Mouse (Mus musculus): Measurements from ENCODE around the gene Stard13. TPM values are rescaled to one million over a fixed set of nuclear protein-coding genes. Genes with fewer than 3 reads are reported as not detected.

Gene Stard13
- polyA plus RNA-seq, 1 experiment from 2014 or later = 1.4 TPM

DNA sequence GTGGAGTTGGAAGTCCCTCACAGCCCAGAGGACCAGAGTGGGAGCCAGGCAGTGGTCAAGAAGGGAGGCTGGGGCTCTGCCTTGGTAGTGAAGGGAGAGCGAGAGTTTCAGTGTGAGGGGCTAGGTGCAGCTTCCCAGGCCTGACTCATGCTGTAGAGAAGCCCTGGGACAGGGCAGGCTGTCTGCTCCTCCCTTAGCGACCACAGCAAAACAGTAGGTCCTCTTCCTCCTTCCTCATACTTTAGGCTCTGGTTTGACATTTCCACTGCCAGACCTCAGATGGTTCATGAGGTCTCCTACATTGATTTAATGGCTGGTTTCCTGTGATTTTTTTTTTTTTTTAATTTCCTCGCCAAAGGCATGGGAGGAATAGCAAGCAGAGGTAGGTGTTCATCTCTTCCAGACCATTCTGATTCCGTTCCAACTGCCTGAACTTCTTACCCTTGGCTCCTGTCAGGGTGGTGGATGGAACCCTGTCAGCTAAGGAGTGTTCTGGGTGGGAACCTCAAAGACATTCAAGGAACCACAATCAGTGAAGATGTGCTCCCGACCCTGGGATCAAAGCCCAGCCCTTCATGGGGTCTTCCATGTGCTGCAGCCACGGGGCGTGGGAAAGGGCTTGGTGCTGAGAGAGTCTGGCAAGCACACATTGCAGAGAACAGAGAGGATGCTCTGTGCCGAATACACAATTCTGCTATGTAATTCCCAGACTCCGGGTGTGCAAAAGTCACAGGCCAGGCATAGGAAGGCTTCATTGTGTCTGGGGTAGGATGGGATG, 147.0 kb downstream of the Stard13 start:
- H3K9me3 ChIP-seq (replicated peaks; ENCODE audit: control insufficient read depth, low read length) = no peaks in the 10 kb centered on the region
- H3K4me1 ChIP-seq (ENCODE audit: control insufficient read depth, insufficient read depth, low read length) = 0 out of 2 replicates have a peak, but pooled peaks cover 3% of the 10 kb centered on the region
- H3K36me3 ChIP-seq (ENCODE audit: control insufficient read depth, insufficient read depth, low read length) = no peaks in the 10 kb centered on the region
- 54% methylated on average over 9 of the region's 9 CpGs for WGBS (ENCODE audit: insufficient replicate concordance)
- H3K27ac ChIP-seq (ENCODE audit: low read depth, low read length) = no peak overlapping the region
- H3K9ac ChIP-seq (ENCODE audit: low read depth, low read length) = no peak overlapping the region
- H3K27me3 ChIP-seq (ENCODE audit: control insufficient read depth, insufficient read depth, low read length) = no peaks in the 10 kb centered on the region
- no peak overlapping the region for H3K4me3 ChIP-seq (ENCODE audit: low read depth, low read length)
- no peak overlapping the region for H3K4me2 ChIP-seq
- no peak for ATAC-seq (replicated peaks; ENCODE audit: insufficient number of reproducible peaks, low FRiP score, low TSS enrichment)

DNA sequence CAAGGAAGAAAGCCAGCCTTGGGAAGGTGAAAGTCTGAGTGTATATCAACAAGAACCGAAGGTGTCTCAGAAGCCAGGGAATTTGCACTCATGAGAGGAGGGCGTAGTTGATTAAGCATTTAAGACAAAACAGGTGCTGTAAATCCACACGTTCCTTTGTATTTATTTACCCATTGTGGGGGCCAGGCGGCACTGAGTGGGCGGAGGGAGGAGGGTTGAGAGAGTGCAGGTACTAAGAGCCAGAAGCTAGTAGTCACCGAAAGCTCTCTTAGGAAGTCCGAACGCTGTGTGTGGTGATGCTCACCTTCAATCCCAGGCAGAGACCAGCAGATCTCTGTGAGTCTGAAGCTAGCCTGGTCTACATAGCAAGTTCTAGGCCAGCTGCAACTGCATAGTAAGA, 147.9 kb downstream of the Stard13 start:
- no peaks in the 10 kb centered on the region for H3K9me3 ChIP-seq (replicated peaks; ENCODE audit: control insufficient read depth, low read length)
- no peak overlapping the region for H3K4me3 ChIP-seq (ENCODE audit: low read depth, low read length)
- H3K4me1 ChIP-seq (ENCODE audit: control insufficient read depth, insufficient read depth, low read length) = 0 out of 2 replicates have a peak, but pooled peaks cover 3% of the 10 kb centered on the region
- no peak overlapping the region for H3K27ac ChIP-seq (ENCODE audit: low read depth, low read length)
- H3K4me2 ChIP-seq = no peak overlapping the region
- no peaks in the 10 kb centered on the region for H3K36me3 ChIP-seq (ENCODE audit: control insufficient read depth, insufficient read depth, low read length)
- H3K9ac ChIP-seq (ENCODE audit: low read depth, low read length) = no peak overlapping the region
- no peak for ATAC-seq (replicated peaks; ENCODE audit: insufficient number of reproducible peaks, low FRiP score, low TSS enrichment)
- no peaks in the 10 kb centered on the region for H3K27me3 ChIP-seq (ENCODE audit: control insufficient read depth, insufficient read depth, low read length)
- 70% methylated on average over 8 of the region's 8 CpGs for WGBS (ENCODE audit: insufficient replicate concordance)

DNA sequence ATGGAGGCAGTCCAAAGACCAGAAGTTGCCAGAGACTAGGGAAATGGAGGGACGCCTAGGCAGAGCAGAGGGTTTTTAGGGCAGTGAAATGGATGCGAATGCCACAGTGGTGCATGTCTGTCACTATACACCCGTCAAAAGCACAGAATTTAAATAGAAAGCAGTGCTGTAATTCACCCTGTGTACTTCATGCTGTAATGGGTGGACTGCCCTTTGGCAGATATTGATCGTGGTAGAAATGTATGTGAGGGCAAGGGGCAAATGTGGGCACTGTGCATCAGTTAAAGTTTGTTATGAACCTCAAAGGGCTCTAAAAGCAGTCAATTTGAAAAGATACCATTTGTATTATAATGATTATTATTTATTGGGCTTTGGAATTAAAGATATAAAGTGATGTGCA, 153.4 kb downstream of the Stard13 start:
- H3K4me2 ChIP-seq = no peak overlapping the region
- WGBS (ENCODE audit: insufficient replicate concordance) = 87% methylated on average over 4 of the region's 4 CpGs
- ATAC-seq (replicated peaks; ENCODE audit: insufficient number of reproducible peaks, low FRiP score, low TSS enrichment) = no peak

DNA sequence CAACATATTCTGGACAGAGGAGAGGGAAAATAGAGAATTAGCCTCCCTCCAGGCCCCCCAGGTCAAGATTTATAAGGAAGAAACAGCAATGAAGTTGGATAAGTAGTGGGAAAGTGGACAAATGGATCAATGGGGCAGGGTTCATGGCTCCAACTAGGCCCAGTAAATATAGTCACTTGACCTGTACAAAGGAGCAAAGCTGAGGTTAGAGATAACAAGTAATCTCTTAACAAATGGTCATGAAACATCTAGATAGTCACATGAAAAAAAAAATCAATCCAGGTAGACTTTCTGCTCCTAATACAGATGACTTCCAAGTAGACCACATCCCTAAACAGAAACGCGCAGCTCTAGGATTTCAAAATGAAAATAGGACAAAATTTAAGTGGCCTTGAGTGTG, 155.7 kb downstream of the Stard13 start:
- Histone ChIP-seq H3K27me3 (ENCODE audit: control insufficient read depth, insufficient read depth, low read length) (no peaks in the 10 kb centered on the region), H3K4me2 (no peak overlapping the region), H3K9me3 (replicated peaks; ENCODE audit: control insufficient read depth, low read length) (no peaks in the 10 kb centered on the region; the same call in 1 of the 2 replicates), H3K4me3 (ENCODE audit: low read depth, low read length) (no peak overlapping the region), H3K9ac (ENCODE audit: low read depth, low read length) (no peak overlapping the region), H3K4me1 (ENCODE audit: control insufficient read depth, insufficient read depth, low read length) (no peaks in the 10 kb centered on the region), H3K27ac (ENCODE audit: low read depth, low read length) (no peak overlapping the region), H3K36me3 (ENCODE audit: control insufficient read depth, insufficient read depth, low read length) (0 out of 2 replicates have a peak, but pooled peaks cover 4% of the 10 kb centered on the region)
- no peak for ATAC-seq (replicated peaks; ENCODE audit: insufficient number of reproducible peaks, low FRiP score, low TSS enrichment)
- 93% methylated on average over 2 of the region's 2 CpGs for WGBS (ENCODE audit: insufficient replicate concordance)

More for the DNA sequence above, 153.4 kb downstream of the Stard13 start:
- Histone ChIP-seq H3K36me3 (ENCODE audit: control insufficient read depth, insufficient read depth, low read length) (0 out of 2 replicates have a peak, but pooled peaks cover 2% of the 10 kb centered on the region), H3K9me3 (replicated peaks; ENCODE audit: control insufficient read depth, low read length) (no peaks in the 10 kb centered on the region; the same call in 1 of the 2 replicates), H3K27me3 (ENCODE audit: control insufficient read depth, insufficient read depth, low read length) (no peaks in the 10 kb centered on the region), H3K4me3 (ENCODE audit: low read depth, low read length) (no peak overlapping the region), H3K27ac (ENCODE audit: low read depth, low read length) (no peak overlapping the region), H3K9ac (ENCODE audit: low read depth, low read length) (no peak overlapping the region), H3K4me1 (ENCODE audit: control insufficient read depth, insufficient read depth, low read length) (no peaks in the 10 kb centered on the region)

DNA sequence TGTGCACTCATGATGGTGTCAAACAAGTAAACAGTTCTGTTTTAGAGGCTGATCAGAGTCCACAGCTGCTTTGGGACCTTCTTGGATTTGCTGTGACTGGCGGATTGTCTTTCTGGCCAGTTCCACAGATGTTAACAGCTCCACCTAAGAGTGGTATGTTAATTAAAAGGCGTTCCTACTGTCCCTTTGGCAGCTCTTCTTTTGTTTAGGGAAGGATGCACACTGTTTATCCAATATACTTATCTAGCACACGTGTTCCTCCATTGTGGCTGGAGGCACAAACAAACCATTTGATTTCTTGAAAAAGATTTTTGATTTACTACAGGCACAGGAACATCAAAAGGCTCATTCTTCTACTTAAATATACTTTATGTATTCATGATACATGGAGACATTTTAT, 156.7 kb downstream of the Stard13 start:
- H3K4me2 ChIP-seq = no peak overlapping the region
- no peak overlapping the region for H3K9ac ChIP-seq (ENCODE audit: low read depth, low read length)
- 0 out of 2 replicates have a peak, but pooled peaks cover 4% of the 10 kb centered on the region for H3K36me3 ChIP-seq (ENCODE audit: control insufficient read depth, insufficient read depth, low read length)
- H3K27me3 ChIP-seq (ENCODE audit: control insufficient read depth, insufficient read depth, low read length) = no peaks in the 10 kb centered on the region
- WGBS (ENCODE audit: insufficient replicate concordance) = 70% methylated on average over 3 of the region's 3 CpGs
- no peak overlapping the region for H3K27ac ChIP-seq (ENCODE audit: low read depth, low read length)
- H3K9me3 ChIP-seq (replicated peaks; ENCODE audit: control insufficient read depth, low read length) = no peaks in the 10 kb centered on the region; the same call in 1 of the 2 replicates
- ATAC-seq (replicated peaks; ENCODE audit: insufficient number of reproducible peaks, low FRiP score, low TSS enrichment) = no peak
- H3K4me1 ChIP-seq (ENCODE audit: control insufficient read depth, insufficient read depth, low read length) = no peaks in the 10 kb centered on the region
- H3K4me3 ChIP-seq (ENCODE audit: low read depth, low read length) = no peak overlapping the region

DNA sequence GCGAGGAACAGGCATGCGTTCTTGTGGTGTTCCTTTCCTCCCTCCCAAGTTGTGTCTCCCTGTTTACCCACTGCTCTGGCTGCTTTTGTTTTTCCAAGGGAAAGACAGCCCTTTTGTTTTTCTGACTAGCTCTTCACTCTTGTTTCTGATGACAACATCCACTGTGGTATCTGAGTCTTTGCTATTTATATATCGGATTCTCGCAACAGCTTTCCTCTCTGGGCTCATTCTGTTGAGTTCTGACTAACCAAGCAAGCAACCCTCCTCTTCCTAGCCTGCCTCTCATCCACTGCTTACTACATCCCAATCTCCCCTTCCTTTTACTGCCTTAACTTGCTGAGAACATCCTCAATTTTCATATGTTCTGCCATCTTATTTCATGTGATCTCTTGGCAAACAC, 159.4 kb downstream of the Stard13 start:
- Histone ChIP-seq H3K4me2 (no peak overlapping the region), H3K27me3 (ENCODE audit: control insufficient read depth, insufficient read depth, low read length) (no peaks in the 10 kb centered on the region), H3K4me1 (ENCODE audit: control insufficient read depth, insufficient read depth, low read length) (peaks cover 1% of the 10 kb centered on the region), H3K9me3 (replicated peaks; ENCODE audit: control insufficient read depth, low read length) (no peaks in the 10 kb centered on the region; the same call in 1 of the 2 replicates), H3K36me3 (ENCODE audit: control insufficient read depth, insufficient read depth, low read length) (0 out of 2 replicates have a peak, but pooled peaks cover 4% of the 10 kb centered on the region), H3K9ac (ENCODE audit: low read depth, low read length) (no peak overlapping the region), H3K4me3 (ENCODE audit: low read depth, low read length) (no peak overlapping the region), H3K27ac (ENCODE audit: low read depth, low read length) (no peak overlapping the region)
- no peak for ATAC-seq (replicated peaks; ENCODE audit: insufficient number of reproducible peaks, low FRiP score, low TSS enrichment)
- 55% methylated on average over 4 of the region's 4 CpGs for WGBS (ENCODE audit: insufficient replicate concordance)

DNA sequence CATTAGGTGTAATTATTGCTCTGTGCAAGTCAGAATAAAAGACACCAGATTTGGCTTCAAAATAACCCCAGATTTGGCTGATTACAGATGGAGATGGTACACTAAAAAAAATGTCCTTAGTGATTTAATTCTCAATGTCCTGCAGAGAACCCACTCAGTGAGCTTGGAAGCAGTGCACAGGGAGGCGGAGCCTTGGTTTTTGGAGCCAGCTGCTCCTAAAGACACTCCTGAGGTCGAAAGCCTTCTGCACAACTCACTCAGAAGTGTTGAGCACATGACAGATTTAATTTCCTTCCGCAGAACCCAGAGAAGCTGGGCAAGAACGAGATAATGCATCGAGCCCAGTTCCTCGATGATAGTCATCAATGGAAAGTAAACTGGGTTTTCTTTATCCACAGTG, 162.2 kb downstream of the Stard13 start:
- Histone ChIP-seq H3K27ac (ENCODE audit: low read depth, low read length) (no peak overlapping the region), H3K36me3 (ENCODE audit: control insufficient read depth, insufficient read depth, low read length) (0 out of 2 replicates have a peak, but pooled peaks cover 4% of the 10 kb centered on the region), H3K27me3 (ENCODE audit: control insufficient read depth, insufficient read depth, low read length) (no peaks in the 10 kb centered on the region), H3K4me2 (no peak overlapping the region), H3K4me1 (ENCODE audit: control insufficient read depth, insufficient read depth, low read length) (peaks cover 3% of the 10 kb centered on the region), H3K9ac (ENCODE audit: low read depth, low read length) (no peak overlapping the region), H3K4me3 (ENCODE audit: low read depth, low read length) (no peak overlapping the region), H3K9me3 (replicated peaks; ENCODE audit: control insufficient read depth, low read length) (no peaks in the 10 kb centered on the region; the same call in 1 of the 2 replicates)
- WGBS (ENCODE audit: insufficient replicate concordance) = 52% methylated on average over 6 of the region's 6 CpGs
- no peak for ATAC-seq (replicated peaks; ENCODE audit: insufficient number of reproducible peaks, low FRiP score, low TSS enrichment)

DNA sequence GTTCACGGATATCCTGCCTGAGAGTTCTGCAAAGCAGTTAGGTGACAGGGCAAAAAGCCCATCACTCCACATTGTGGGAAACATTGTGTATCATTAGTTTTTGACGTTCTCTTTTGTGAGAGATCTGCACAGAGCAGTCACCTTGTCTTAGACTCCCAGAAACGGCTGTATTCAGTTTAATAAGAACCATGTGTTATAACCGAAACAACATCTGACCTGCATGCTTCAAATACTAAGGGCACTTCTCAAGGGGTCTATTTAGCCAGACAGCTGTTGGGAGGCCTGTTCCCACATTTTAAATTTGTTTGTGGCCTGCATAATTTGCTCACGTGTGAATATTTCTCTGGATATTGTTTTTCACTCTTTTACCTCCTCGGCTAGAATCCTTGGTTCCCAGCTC, 162.7 kb downstream of the Stard13 start:
- Histone ChIP-seq H3K9me3 (replicated peaks; ENCODE audit: control insufficient read depth, low read length) (no peaks in the 10 kb centered on the region; the same call in 1 of the 2 replicates), H3K4me3 (ENCODE audit: low read depth, low read length) (no peak overlapping the region), H3K36me3 (ENCODE audit: control insufficient read depth, insufficient read depth, low read length) (0 out of 2 replicates have a peak, but pooled peaks cover 4% of the 10 kb centered on the region), H3K9ac (ENCODE audit: low read depth, low read length) (no peak overlapping the region), H3K27me3 (ENCODE audit: control insufficient read depth, insufficient read depth, low read length) (no peaks in the 10 kb centered on the region), H3K4me2 (no peak overlapping the region), H3K27ac (ENCODE audit: low read depth, low read length) (no peak overlapping the region), H3K4me1 (ENCODE audit: control insufficient read depth, insufficient read depth, low read length) (peaks cover 3% of the 10 kb centered on the region)
- no peak for ATAC-seq (replicated peaks; ENCODE audit: insufficient number of reproducible peaks, low FRiP score, low TSS enrichment)
- 71% methylated on average over 6 of the region's 6 CpGs for WGBS (ENCODE audit: insufficient replicate concordance)

Measured in heart, embryonic 11.5 days (tissue).